Mouse (Mus musculus) intestine, embryonic 15.5 days (tissue): ENCODE data around the gene Sh2d7. TPM values are rescaled to one million over a fixed set of nuclear protein-coding genes. Genes with fewer than 3 reads are reported as not detected.

ENCODE experiments used
- ATAC-seq: fragments of 200-750 bp; cut with Nextera tagmentation; 2 replicates; pipeline ENCODE4 v1.8.0; 2017; ENCODE audit warnings: moderate TSS enrichment, moderate library complexity
- H3K27ac ChIP-seq: fragments of 300-500 bp; sonication (generic); 2 replicates; pipeline ENCODE4 v1.5.1; 2015; ENCODE audit warnings: mild to moderate bottlenecking, inconsistent platforms
- H3K27me3 ChIP-seq: fragments of 300-500 bp; sonication (generic); replicated peaks from 2 replicates; pipeline ENCODE4 v1.6.1; 2015; ENCODE audit warnings: inconsistent platforms
- H3K36me3 ChIP-seq: fragments of 300-500 bp; sonication (generic); 2 replicates; pipeline ENCODE4 v1.6.1; 2015; ENCODE audit warnings: inconsistent platforms
- H3K4me1 ChIP-seq: fragments of 300-500 bp; sonication (generic); replicated peaks from 2 replicates; pipeline ENCODE4 v1.6.1; 2015; ENCODE audit warnings: inconsistent platforms
- H3K4me2 ChIP-seq: fragments of 300-500 bp; sonication (generic); replicated peaks from 2 replicates; pipeline ENCODE4 v1.6.1; 2015; ENCODE audit warnings: mild to moderate bottlenecking, inconsistent platforms
- H3K4me3 ChIP-seq: fragments of 300-500 bp; sonication (generic); replicated peaks from 2 replicates; pipeline ENCODE4 v1.5.1; 2015; ENCODE audit warnings: inconsistent platforms
- H3K9ac ChIP-seq: fragments of 300-500 bp; sonication (generic); 2 replicates; pipeline ENCODE4 v1.6.1; 2015; ENCODE audit warnings: inconsistent platforms
- H3K9me3 ChIP-seq: fragments of 300-500 bp; sonication (generic); 2 replicates; pipeline ENCODE4 v1.6.1; 2016; ENCODE audit warnings: inconsistent platforms
- WGBS: fragments of 180-500 bp; shearing (Covaris S2); methylation state at CpG from one replicate; pipeline ENCODE4 v1.1.7; 2015; 5-methylcytosine and 5-hydroxymethylcytosine counted together
- polyA plus RNA-seq: library from polyadenylated mRNA; unstranded; fragments of >200 nt; fragmentation: Nextera tagmentation; extraction: Ambion mirVana; gene quantifications from 2 replicates; pipeline ENCODE4 v1.2.1, GENCODE M21; 2015

The Sh2d7 gene
- polyA plus RNA-seq, 1 experiment from 2014 or later: not detected

- Histone ChIP-seq H3K36me3 (no peaks in the 10 kb centered on the region), H3K4me2 (no peak overlapping the region), H3K27me3 (no peaks in the 10 kb centered on the region), H3K4me1 (no peaks in the 10 kb centered on the region), H3K27ac (no peak overlapping the region), H3K9me3 (no peaks in the 10 kb centered on the region), H3K4me3 (no peak overlapping the region), H3K9ac (no peak overlapping the region)
- ATAC-seq: no peak
- 85% methylated on average over 2 of the region's 2 CpGs for WGBS
Observed at GRCm38 (mm10) chr9:54529950-54530349, 8.8 kb upstream of the Sh2d7 start.

- H3K4me2 ChIP-seq: no peak overlapping the region
- WGBS: 86% methylated on average over 6 of the region's 6 CpGs
- ATAC-seq: no peak
Observed at GRCm38 (mm10) chr9:54530836-54531235, 7.9 kb upstream of the Sh2d7 start.

GRCm38 (mm10) chr9:54531421-54531820 is 7.4 kb upstream of the Sh2d7 start:
- Histone ChIP-seq H3K4me3 (no peak overlapping the region), H3K4me2 (no peak overlapping the region), H3K4me1 (no peaks in the 10 kb centered on the region), H3K27ac (no peak overlapping the region), H3K36me3 (no peaks in the 10 kb centered on the region), H3K9me3 (no peaks in the 10 kb centered on the region), H3K9ac (no peak overlapping the region), H3K27me3 (no peaks in the 10 kb centered on the region)
- no peak for ATAC-seq

More at GRCm38 (mm10) chr9:54530836-54531235, 7.9 kb upstream of the Sh2d7 start:
- Histone ChIP-seq H3K4me3 (no peak overlapping the region), H3K36me3 (no peaks in the 10 kb centered on the region), H3K27ac (no peak overlapping the region), H3K27me3 (no peaks in the 10 kb centered on the region), H3K4me1 (no peaks in the 10 kb centered on the region), H3K9me3 (no peaks in the 10 kb centered on the region), H3K9ac (no peak overlapping the region)

- Histone ChIP-seq H3K36me3 (no peaks in the 10 kb centered on the region), H3K4me3 (no peak overlapping the region), H3K27ac (no peak overlapping the region), H3K4me2 (no peak overlapping the region), H3K27me3 (no peaks in the 10 kb centered on the region), H3K9me3 (no peaks in the 10 kb centered on the region), H3K9ac (no peak overlapping the region), H3K4me1 (no peaks in the 10 kb centered on the region)
- ATAC-seq: no peak
- 89% methylated on average over 2 of the region's 2 CpGs for WGBS
Observed at GRCm38 (mm10) chr9:54532926-54533325, 5.9 kb upstream of the Sh2d7 start.

GRCm38 (mm10) chr9:54533975-54534374 is 4.8 kb upstream of the Sh2d7 start:
- H3K27ac ChIP-seq: no peak overlapping the region
- no peaks in the 10 kb centered on the region for H3K9me3 ChIP-seq
- H3K36me3 ChIP-seq: no peaks in the 10 kb centered on the region
- no peaks in the 10 kb centered on the region for H3K27me3 ChIP-seq
- WGBS: 63% methylated on average over 5 of the region's 5 CpGs
- no peak overlapping the region for H3K9ac ChIP-seq
- H3K4me3 ChIP-seq: no peak overlapping the region
- ATAC-seq: no peak
- H3K4me2 ChIP-seq: no peak overlapping the region
- H3K4me1 ChIP-seq: no peaks in the 10 kb centered on the region

- Histone ChIP-seq H3K4me1 (no peaks in the 10 kb centered on the region), H3K4me3 (no peak overlapping the region), H3K27me3 (no peaks in the 10 kb centered on the region), H3K27ac (no peak overlapping the region), H3K9ac (no peak overlapping the region), H3K36me3 (no peaks in the 10 kb centered on the region), H3K9me3 (no peaks in the 10 kb centered on the region), H3K4me2 (no peak overlapping the region)
- no peak for ATAC-seq
- 85% methylated on average over 7 of the region's 7 CpGs for WGBS
Observed at GRCm38 (mm10) chr9:54536236-54536635, 2.5 kb upstream of the Sh2d7 start.

- no peak overlapping the region for H3K9ac ChIP-seq
- no peak overlapping the region for H3K4me3 ChIP-seq
- H3K36me3 ChIP-seq: no peaks in the 10 kb centered on the region
- 54% methylated on average over 4 of the region's 4 CpGs for WGBS
- no peaks in the 10 kb centered on the region for H3K9me3 ChIP-seq
- no peaks in the 10 kb centered on the region for H3K27me3 ChIP-seq
- H3K4me2 ChIP-seq: no peak overlapping the region
- no peak overlapping the region for H3K27ac ChIP-seq
- H3K4me1 ChIP-seq: no peaks in the 10 kb centered on the region
- ATAC-seq: no peak
Observed at GRCm38 (mm10) chr9:54537030-54537429, 1.8 kb upstream of the Sh2d7 start.

GRCm38 (mm10) chr9:54537480-54537879 is 1.3 kb upstream of the Sh2d7 start:
- no peak overlapping the region for H3K27ac ChIP-seq
- WGBS: 68% methylated on average over 3 of the region's 3 CpGs
- ATAC-seq: no peak

GRCm38 (mm10) chr9:54538244-54538643 is 540 bp upstream of the Sh2d7 start:
- H3K9ac ChIP-seq: no peak overlapping the region
- H3K27ac ChIP-seq: no peak overlapping the region
- no peaks in the 10 kb centered on the region for H3K9me3 ChIP-seq
- H3K4me2 ChIP-seq: no peak overlapping the region
- H3K36me3 ChIP-seq: no peaks in the 10 kb centered on the region
- 93% methylated on average over 3 of the region's 3 CpGs for WGBS
- H3K4me3 ChIP-seq: no peak overlapping the region
- no peak for ATAC-seq
- no peaks in the 10 kb centered on the region for H3K4me1 ChIP-seq
- H3K27me3 ChIP-seq: no peaks in the 10 kb centered on the region

More at GRCm38 (mm10) chr9:54537480-54537879, 1.3 kb upstream of the Sh2d7 start:
- Histone ChIP-seq H3K4me1 (no peaks in the 10 kb centered on the region), H3K4me3 (no peak overlapping the region), H3K27me3 (no peaks in the 10 kb centered on the region), H3K9ac (no peak overlapping the region), H3K4me2 (no peak overlapping the region), H3K9me3 (no peaks in the 10 kb centered on the region), H3K36me3 (no peaks in the 10 kb centered on the region)

- Histone ChIP-seq H3K9me3 (no peaks in the 10 kb centered on the region), H3K4me2 (no peak overlapping the region), H3K27me3 (no peaks in the 10 kb centered on the region), H3K4me3 (no peak overlapping the region), H3K4me1 (no peaks in the 10 kb centered on the region), H3K9ac (no peak overlapping the region), H3K27ac (no peak overlapping the region), H3K36me3 (no peaks in the 10 kb centered on the region)
- WGBS: 72% methylated on average over 5 of the region's 5 CpGs
- ATAC-seq: no peak
Observed at GRCm38 (mm10) chr9:54540801-54541200, 2.0 kb downstream of the Sh2d7 start.

GRCm38 (mm10) chr9:54544212-54544953 is 5.6 kb downstream of the Sh2d7 start:
- Histone ChIP-seq H3K9ac (no peak overlapping the region), H3K4me2 (no peak overlapping the region), H3K4me3 (no peak overlapping the region), H3K27ac (no peak overlapping the region), H3K27me3 (no peaks in the 10 kb centered on the region), H3K4me1 (no peaks in the 10 kb centered on the region), H3K36me3 (no peaks in the 10 kb centered on the region), H3K9me3 (no peaks in the 10 kb centered on the region)
- no peak for ATAC-seq
- 89% methylated on average over 9 of the region's 9 CpGs for WGBS

- no peak overlapping the region for H3K4me3 ChIP-seq
- no peak overlapping the region for H3K9ac ChIP-seq
- H3K27me3 ChIP-seq: no peaks in the 10 kb centered on the region
- H3K36me3 ChIP-seq: no peaks in the 10 kb centered on the region
- no peak overlapping the region for H3K4me2 ChIP-seq
- no peak overlapping the region for H3K27ac ChIP-seq
- ATAC-seq: no peak
- no peaks in the 10 kb centered on the region for H3K9me3 ChIP-seq
- 95% methylated on average over 4 of the region's 4 CpGs for WGBS
- H3K4me1 ChIP-seq: no peaks in the 10 kb centered on the region
Observed at GRCm38 (mm10) chr9:54544954-54545315, 6.2 kb downstream of the Sh2d7 start.

GRCm38 (mm10) chr9:54547536-54547935 is 8.8 kb downstream of the Sh2d7 start:
- no peaks in the 10 kb centered on the region for H3K36me3 ChIP-seq
- WGBS: 18% methylated on average over 5 of the region's 5 CpGs
- ATAC-seq: no peak
- no peak overlapping the region for H3K4me2 ChIP-seq
- H3K27me3 ChIP-seq: no peaks in the 10 kb centered on the region
- H3K4me3 ChIP-seq: no peak overlapping the region
- no peaks in the 10 kb centered on the region for H3K4me1 ChIP-seq
- H3K9ac ChIP-seq: no peak overlapping the region
- no peak overlapping the region for H3K27ac ChIP-seq
- no peaks in the 10 kb centered on the region for H3K9me3 ChIP-seq
